Mouse (Mus musculus): ENCODE measurements around the gene Rfx7.

Gene Rfx7

DNA sequence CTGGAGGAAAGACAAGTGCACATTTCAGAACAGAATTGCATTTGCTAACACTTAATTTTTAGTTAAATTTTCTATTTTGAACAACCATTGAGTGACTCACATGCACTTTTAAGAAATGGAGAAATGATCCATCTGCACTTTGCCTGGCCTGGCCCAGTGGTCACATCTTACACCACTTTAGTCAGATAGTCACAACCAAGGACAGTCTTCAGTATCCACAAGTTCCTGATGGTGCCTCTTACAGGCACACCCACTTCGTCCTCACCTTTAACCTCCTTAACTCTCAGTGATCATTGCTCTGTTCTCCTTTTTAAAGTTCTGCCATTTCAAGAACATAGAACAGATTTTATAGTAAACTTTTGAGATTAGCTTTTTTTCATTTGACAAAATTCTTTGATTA is 26.7 kb downstream of the Rfx7 start:
- DNase-seq = no peak

DNA sequence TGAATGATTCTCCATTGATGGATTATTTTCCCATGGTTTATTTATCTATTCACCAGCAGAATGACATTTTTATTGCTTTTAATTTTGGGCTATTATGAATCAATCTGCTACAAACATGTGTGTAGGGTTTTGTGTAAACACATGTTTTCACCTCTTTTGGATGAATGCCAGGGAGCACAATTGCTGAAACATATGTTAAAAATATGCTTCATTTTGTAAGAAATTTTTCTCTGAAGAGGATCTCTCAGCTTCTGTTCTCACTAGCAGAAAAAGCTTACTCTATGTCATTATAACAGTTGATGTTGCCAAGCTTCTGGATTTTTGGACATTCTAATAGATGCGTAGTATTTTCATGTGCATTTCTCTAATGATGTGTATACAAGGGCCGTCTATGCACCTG is 28.3 kb downstream of the Rfx7 start:
- DNase-seq = no peak

DNA sequence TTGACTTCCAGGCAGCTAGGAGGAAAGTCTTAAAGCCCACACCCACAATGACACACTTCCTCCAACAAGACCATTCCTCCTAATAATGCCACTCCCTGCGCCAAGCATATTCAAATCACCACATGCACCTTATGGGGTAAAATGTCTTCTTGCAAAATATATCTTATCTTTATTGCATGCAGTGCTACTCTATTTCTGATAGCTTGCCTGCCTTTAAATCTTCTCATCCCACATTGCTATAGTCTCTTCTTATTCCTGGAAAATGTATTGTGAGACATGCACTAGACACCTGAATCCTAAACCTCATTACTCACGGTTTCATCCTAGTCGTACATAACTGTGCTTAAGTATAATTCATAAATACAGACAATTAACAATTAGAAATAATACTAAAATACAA is 31.2 kb downstream of the Rfx7 start:
- no peak for DNase-seq

DNA sequence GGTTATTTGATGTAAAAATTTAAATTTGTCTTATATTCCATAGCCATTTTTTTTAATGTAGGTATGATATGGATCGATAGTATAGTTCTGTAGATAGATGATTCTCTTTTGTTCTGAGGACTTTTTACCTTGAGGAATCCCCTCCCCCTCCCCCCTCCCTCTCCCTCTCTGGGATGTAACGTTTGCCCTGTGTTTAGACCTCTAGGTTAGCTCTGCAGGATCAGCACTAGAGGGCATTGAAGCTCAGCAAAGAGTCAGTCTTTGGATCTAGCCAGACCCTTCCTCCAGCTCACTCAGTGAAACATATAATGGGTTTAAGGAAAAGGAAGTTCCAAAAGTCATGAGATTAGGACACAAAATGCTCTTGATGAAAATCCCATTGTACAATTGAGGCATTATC is 35.1 kb downstream of the Rfx7 start:
- no peak for DNase-seq

DNA sequence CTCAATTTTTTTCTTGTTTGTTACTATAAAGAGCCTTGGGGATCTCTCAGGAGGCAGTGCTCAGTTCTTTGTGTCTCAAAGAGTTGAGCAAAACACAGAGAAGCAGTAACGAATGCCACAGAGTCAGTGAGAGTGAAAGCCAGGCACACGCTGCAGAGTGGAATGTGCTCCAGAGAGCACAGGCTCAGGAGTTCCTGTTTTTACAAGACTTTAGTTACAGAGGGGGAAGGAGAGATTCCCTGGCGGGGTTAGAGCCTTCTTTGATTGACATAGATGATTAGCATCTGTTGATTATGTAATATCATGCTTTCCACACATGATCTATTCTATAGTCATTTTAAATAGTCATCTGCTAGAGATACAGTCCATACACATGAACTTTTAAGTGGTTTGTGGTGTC is 48.2 kb downstream of the Rfx7 start:
- no peak for DNase-seq

DNA sequence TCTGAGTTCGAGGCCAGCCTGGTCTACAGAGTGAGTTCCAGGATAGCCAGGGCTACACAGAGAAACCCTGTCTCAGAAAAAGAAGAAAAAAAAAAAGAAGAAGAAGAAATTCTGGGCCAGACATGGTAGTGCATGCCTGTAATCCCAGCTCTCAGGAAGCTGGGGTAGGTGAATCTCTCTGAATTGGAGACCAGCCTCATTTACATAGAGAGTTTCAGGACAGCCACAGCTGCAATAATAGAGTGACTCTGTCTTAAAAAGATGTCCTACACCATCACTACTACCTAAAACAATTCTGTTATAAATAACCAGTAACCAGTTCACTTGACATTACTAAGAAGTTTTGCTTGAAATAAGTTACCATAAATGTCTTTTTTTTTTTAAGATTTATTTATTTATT is 58.8 kb downstream of the Rfx7 start:
- DNase-seq = no peak

DNA sequence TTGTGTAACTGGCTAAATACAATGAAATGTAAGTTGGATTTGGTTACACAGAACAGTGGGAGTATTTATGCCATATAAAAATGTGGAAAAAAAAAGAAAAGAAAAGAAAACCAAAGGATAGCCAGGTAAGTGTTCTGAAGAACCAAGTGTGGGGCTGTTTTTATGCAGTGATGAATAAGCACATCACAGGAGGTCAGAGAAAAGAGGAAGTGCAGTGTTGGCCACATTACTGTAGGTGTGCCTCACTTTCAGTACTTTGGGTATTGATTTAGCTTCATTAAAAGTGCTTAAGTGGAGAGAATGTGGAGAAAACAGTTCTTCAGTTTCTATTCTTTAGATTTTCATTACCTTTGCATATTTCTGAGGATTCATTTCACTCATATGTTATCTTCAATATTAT is 60.0 kb downstream of the Rfx7 start:
- no peak for DNase-seq

DNA sequence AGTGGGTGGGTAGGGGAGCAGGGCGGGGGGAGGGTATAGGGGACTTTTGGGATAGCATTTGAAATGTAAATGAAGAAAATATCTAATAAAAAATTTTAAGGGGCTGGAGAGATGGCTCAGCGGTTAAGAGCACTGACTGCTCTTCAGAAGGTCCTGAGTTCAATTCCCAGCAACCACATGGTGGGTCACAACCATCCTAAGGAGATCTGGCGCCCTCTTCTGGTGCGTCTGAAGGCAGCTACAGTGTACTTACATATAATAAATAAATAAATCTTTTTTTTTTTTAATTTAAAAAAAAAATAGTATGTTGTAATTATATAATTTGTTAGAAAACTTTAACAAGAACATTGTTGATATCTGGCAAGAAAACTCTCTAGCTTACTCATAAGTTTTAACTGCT is 62.6 kb downstream of the Rfx7 start:
- DNase-seq = peak; percentile 15

DNA sequence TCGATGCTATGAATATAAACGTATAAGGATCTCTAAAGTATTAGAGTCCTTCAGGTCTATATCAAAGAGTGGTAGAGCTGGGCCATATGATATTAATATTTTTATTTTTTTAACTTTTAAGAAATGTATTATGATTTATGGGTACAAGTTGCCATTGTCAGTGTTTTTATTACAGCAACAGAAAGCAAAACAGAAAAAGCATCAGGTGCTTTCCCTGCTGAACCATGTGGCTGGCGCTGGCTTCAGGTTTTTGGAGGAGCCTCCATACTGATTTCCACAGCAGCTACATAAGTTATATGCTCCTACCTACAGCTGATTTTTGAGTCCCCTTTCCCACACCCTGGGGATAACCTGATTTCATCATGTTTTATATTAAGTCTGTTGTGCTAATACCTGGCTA is 68.1 kb downstream of the Rfx7 start:
- no peak for DNase-seq

DNA sequence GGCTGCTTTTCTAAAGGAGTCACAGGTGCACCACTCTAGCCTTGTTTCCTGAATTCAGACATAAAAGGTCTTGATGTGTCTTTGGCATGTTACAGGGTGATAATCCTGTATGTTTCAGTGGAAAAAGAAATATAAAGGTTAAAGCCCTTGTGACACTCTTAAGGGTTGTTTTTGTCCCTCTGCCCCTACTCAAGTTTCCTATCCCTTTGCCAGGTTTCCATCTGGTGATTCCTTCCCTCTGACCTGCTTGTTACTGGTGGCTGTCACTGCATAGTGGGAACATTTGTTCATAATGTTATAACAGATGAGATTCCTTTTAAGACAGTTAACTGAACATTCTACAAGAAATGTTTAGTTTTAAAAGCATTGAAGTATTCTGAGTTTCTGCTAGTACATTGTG is 77.7 kb downstream of the Rfx7 start:
- DNase-seq = no peak

DNA sequence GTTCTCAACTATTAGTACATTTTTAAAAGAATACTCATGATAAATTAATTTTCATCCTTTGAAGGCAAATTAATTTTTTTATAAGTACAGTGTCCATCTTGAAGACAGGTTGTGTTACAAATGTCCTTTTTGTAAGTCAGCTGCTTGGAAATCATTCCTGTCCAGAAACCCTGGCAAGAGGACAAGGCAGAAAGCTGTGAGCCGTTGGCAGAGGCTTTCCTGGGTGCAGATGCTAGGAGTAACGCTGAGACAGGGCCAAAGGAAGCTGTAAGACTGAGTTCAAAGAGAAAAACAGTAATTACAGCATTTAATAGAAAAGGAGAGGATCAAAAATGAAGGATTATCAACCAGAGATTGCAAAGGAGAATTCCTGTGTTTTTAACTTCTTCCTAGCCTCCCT is 81.8 kb downstream of the Rfx7 start:
- DNase-seq = no peak

DNA sequence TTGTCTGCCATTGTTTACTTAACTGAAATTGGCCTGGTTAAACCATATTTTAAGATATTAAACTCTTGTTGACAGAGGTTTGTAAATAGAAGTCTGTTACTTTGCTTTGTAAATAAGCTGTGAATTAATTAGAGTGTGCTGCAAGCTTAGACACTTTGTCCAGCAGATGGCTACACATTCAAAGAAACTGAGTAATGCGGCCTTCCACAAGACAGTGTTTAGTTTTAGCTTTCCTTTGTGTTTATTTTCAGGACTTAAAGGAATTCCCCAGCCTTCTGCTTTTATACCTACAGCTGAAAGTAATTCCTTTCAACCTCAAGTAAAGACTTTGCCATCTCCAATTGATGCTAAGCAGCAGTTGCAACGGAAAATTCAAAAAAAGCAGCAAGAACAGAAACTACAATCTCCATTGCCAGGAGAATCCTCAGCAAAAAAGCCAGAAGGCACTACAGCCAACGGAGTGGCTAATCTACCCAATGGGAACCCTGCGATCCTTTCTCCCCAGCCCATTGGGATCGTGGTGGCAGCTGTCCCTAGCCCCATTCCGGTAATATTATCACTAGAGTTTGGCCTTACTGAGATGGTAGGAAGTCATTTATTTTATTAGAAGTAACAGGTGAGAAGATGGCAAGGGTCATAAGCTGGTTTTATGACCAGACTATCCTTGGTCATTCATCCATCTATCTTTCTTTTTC is 82.9 kb downstream of the Rfx7 start:
- DNase-seq = no peak

DNA sequence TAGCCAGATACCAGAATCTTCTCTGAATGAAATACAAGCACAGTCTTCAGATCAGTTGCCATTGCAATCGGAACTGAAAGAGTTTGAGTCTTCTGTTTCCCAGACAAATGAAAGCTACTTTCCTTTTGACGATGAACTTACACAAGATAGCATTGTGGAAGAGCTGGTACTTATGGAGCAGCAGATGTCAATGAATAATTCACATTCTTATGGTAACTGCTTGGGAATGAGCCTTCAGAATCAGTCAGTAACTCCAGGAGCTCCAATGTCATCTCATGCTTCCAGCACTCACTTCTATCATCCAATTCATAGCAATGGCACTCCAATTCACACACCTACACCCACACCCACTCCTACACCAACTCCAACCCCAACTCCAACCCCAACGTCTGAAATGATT is 86.0 kb downstream of the Rfx7 start:
- DNase-seq = no peak

DNA sequence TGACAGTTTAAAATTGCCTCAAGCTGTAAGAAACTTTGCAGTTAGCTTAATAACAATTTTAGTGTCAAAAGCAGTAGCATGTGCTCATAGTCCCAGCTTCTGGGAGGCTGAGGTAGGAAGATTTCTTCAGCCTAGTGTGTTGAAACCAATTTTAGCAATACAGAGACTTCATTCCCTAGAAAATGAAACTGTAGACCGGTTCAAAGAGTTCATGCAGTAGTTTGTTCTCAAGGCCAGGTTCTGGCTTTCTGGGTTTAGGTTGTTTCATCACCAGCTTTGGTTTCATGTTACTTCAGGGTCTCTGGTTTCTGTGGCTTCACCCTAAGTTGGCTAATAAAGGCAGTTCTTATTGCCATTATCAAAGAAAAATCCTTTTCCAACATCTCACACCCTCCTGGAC is 91.6 kb downstream of the Rfx7 start:
- no peak for DNase-seq

DNA sequence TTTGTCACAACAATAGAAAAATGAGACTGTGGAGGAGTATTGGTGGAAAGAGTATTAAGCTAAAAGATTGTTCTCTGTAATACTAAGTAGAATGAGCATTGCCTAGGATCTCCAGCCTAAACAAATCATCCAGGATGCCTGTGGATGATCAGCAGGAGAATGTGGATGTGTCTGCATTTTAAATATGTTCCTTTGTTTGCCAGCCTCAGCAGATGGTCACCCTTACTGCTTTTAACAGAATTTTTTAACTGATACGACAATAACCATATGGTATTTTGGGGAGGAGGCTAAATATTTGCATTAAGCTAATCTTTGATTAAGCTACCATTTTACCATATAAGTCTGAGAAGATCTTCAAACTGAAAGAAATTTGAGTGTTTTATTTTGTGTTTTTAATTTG is 95.6 kb downstream of the Rfx7 start:
- DNase-seq = no peak

DNA sequence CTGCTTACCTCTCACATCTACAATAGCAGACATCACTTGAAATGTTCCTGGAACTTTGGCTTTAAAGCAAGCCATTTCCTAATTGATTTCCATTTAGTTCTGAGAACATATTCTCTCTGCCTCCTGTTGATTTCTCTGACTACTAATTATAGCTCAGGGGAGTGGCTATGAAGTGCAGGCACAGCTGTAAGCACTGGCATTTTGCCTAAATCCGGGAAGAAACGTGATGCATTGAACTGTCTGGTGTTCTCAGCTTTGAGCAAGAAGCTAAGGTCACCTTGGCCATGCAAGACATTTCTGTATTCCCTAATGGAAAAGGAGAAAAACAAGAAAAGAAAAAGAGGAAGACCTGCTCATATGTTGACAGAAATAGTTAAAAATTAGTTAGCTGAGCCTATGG is 96.6 kb downstream of the Rfx7 start:
- no peak for DNase-seq

DNA sequence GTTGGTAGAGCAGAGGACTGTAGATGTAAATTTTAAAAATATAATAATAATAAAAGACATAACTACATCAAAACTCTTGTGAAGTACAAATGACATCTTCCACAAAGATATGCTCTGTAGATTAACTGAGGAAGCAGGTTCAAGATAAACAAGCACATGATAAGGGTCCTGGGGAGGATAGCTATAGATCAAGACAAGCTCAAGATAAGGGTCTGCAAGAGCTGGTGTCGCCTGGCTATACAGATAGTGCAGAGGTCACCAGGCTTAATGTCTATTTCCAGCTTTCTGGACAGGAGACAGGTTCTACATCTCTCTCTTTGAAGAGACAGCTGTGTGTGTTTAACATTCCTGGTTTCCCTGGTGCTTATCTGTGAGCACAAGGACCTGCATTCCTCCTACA is 100.2 kb downstream of the Rfx7 start:
- no peak for DNase-seq

DNA sequence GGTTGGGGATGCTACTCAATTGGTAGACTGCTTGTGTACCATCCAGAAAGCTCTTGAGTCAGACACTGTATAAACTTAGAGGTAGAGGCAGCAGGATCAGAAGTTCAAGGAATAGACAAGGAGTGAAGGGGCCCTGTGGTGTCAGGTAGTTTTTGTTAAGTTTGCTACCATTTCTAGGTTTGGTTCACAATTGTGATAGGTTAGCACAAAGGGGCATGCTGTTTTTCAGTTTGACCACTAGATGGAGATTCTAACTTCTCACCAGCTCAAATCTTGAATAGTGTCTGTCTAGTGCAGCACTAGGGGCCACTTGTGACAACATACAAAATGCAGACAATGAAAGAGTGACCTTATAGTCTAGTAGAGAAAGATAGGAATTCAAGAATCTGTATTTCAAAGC is 103.1 kb downstream of the Rfx7 start:
- DNase-seq = no peak

DNA sequence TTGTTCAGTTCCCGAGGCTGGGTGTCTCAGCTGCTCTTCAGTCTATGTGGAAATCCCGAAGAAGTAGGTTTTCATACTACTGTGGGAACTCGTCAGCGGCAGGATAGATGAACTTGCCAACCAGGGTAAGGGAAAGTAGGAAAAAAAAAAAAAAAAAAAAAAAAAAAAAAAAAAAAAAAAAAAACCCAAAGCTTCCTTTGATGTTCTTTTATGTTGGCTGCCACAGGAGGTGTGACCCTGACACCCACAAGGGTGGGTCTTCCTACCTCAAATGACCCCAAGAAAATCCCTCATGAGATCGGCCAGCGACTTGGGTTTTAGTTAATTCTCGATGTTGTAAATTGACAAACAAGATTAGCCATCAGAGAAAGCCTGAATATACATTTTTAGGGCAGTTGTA is 104.5 kb downstream of the Rfx7 start:
- DNase-seq = no peak

DNA sequence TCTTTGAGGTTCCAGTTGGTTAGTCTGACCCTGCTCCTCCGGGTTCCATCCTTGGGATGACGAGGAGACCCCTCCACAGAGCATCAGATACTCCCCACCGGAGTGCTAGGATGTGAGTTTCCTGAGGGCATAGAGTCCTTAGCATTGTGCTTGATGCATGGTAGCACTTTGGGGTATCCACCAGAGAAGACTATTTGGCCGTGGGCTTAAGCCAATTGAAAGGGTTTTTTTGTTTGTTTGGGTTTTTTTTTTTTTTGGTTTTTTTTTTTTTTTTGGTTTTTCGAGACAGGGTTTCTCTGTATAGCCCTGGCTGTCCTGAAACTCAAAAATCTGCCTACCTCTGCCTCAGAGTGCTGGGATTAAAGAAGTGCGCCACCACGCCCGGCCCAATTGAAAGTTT is 105.2 kb downstream of the Rfx7 start:
- no peak for DNase-seq

DNA sequence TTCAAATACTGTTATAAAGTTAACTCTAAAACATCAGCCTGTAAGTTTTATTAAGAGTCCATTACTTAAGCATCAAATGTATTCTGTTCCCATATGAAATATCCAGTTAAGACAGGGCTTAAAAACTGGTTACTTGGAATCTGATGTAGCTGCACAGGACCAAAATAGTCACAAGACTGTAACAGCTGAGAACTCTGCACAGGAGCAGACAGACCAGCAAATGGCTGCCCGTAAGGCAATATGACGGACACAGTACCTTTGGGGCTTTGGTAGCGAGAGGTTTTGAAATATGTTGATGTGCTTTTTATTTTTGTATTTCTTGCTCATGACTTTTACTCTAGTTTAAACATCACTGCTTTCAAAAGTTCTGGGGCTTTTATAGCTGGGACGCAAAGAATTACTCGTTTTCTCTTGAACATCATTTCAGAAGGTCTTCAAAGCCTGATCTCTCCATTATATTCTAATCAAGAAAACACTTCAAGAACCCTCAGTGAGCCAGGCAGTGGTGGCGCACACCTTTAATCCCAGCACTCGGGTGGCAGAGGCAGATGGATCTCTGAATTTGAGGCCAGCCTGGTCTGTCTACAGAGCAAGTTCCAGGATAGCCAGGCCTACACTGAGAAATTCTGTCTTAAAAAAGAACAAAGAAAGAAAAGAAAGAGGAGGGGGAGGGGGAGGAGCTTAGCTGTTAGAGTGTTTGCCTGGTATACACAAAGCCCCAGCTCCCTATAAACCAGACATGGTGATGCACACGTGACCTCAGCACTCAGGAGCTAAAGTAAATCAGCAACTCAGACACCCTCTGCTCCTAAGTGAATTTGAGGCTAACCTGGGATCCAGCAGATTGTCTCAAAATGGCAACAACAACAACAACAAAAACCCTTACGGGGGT is 107.2 kb downstream of the Rfx7 start:
- no peak for DNase-seq

DNA sequence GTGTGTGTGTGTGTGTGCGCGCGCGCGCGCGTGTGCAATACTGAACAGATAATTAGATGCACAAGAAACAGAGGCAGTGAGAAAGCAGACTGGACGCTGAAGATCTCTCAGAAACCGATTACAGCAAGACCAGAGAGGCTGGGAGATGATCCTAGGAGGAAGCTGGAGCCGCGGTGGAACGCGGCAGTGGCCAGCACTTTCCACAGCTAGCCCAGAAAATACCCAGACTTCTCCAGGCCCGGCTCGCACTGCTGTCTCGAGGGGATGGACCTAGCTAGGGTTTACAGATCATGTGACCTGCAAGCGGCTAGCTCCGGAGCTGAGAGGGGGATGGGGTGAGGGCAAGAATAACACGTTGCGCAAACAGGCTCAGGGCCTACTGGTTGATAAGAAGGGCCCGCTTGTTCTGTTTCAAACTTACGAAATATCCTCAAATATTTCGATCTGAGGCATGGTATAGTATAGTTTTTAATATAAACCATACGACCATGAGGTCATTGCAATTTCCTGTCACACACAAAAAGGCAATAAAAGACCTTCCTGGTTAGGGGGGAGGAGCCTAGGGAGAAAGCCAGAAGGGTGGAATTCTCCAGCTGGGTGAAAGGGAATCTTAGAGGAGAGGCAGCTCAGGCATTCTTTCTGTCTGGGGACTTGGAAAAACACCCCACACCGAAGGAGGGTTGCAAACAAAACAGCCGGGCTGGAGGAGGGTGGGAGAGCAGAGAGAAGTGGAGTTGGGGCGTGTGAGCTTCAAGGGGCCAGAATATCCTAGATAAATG is 108.0 kb downstream of the Rfx7 start:
- peak; percentile 90 for DNase-seq

DNA sequence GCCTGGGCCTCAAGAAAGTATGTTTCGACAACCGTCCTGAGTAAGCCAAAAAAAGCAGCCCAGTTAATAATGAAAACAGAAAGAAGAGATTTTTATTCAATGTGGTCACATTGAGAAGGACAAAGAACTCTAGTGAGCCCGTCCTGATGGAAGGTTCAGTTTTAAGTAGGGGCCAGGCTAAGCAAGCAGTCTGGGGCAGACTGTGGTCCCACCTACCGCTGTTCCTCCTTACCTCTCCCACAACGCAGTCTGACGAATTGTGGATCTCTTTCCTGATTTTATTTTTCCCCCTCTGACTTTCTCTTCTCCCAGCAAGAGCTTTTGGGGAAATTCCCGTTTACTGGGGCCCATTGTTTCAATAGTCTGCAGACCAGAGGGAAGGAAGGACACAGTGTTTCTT is 108.6 kb downstream of the Rfx7 start:
- no peak for DNase-seq
